Mouse (Mus musculus) ZHBTc4 (cell line): ENCODE data around the gene Herc3.
A peak's percentile ranks its signal among the peaks of the same experiment; 100 is the strongest.
"Not testable (repeated sequence)": the region's sequence is repeated elsewhere in the genome, so short reads cannot be mapped to it uniquely, and the experiment has no call there.

Experiments
- DNase-seq: peaks from one replicate; pipeline ENCODE4 v3.0.0-alpha.2; 2011; ENCODE audit warnings: low read depth, low spot score

The Herc3 gene

GRCm38 (mm10) chr6:58859517-58859916 lies 28.3 kb downstream of the Herc3 start:
- DNase-seq: no peak

- no peak for DNase-seq
Observed at GRCm38 (mm10) chr6:58862446-58862993, 31.3 kb downstream of the Herc3 start.

- no peak for DNase-seq
Observed at GRCm38 (mm10) chr6:58863631-58864235, 32.5 kb downstream of the Herc3 start.

GRCm38 (mm10) chr6:58867858-58868257 lies 36.6 kb downstream of the Herc3 start:
- not testable (repeated sequence) for DNase-seq

GRCm38 (mm10) chr6:58879572-58879971 lies 48.3 kb downstream of the Herc3 start:
- DNase-seq: no peak

- DNase-seq: no peak
Observed at GRCm38 (mm10) chr6:58879987-58880386, 48.7 kb downstream of the Herc3 start.

GRCm38 (mm10) chr6:58880861-58881260 lies 49.6 kb downstream of the Herc3 start:
- DNase-seq: no peak

GRCm38 (mm10) chr6:58881363-58881762 lies 50.1 kb downstream of the Herc3 start:
- no peak for DNase-seq

GRCm38 (mm10) chr6:58882271-58882670 lies 51.0 kb downstream of the Herc3 start:
- DNase-seq: no peak

- no peak for DNase-seq
Observed at GRCm38 (mm10) chr6:58889917-58890316, 58.7 kb downstream of the Herc3 start.

GRCm38 (mm10) chr6:58893307-58893706 lies 62.0 kb downstream of the Herc3 start:
- no peak for DNase-seq

GRCm38 (mm10) chr6:58894994-58895393 lies 63.7 kb downstream of the Herc3 start:
- no peak for DNase-seq

- DNase-seq: no peak
Observed at GRCm38 (mm10) chr6:58896648-58897047, 65.4 kb downstream of the Herc3 start.

- DNase-seq: no peak
Observed at GRCm38 (mm10) chr6:58899076-58899475, 67.8 kb downstream of the Herc3 start.

GRCm38 (mm10) chr6:58900536-58900935 lies 69.3 kb downstream of the Herc3 start:
- DNase-seq: no peak

- no peak for DNase-seq
Observed at GRCm38 (mm10) chr6:58903171-58903570, 71.9 kb downstream of the Herc3 start.

- DNase-seq: no peak
Observed at GRCm38 (mm10) chr6:58904551-58904950, 73.3 kb downstream of the Herc3 start.

GRCm38 (mm10) chr6:58906852-58907261 lies 75.6 kb downstream of the Herc3 start, which contains the start of gene Nap1l5:
Nap1l5 (minus strand) TSS chr6:58907076.
- peak; percentile 72 for DNase-seq

- no peak for DNase-seq
Observed at GRCm38 (mm10) chr6:58907336-58907735, 76.1 kb downstream of the Herc3 start.

- no peak for DNase-seq
Observed at GRCm38 (mm10) chr6:58907791-58908190, 76.5 kb downstream of the Herc3 start.

GRCm38 (mm10) chr6:58912842-58913241 lies 81.6 kb downstream of the Herc3 start:
- DNase-seq: no peak

- DNase-seq: no peak
Observed at GRCm38 (mm10) chr6:58913551-58913950, 82.3 kb downstream of the Herc3 start.

- DNase-seq: no peak
Observed at GRCm38 (mm10) chr6:58913971-58914370, 82.7 kb downstream of the Herc3 start.

GRCm38 (mm10) chr6:58916498-58916897 lies 85.2 kb downstream of the Herc3 start:
- no peak for DNase-seq
